Mouse (Mus musculus): ENCODE measurements at regions not wholly inside any gene's neighbourhood (a gene's known extent, or its start where the extent isn't known, plus 50 kb on each side); places are given as distances from the start of the nearest gene placed in this dataset.

DNA sequence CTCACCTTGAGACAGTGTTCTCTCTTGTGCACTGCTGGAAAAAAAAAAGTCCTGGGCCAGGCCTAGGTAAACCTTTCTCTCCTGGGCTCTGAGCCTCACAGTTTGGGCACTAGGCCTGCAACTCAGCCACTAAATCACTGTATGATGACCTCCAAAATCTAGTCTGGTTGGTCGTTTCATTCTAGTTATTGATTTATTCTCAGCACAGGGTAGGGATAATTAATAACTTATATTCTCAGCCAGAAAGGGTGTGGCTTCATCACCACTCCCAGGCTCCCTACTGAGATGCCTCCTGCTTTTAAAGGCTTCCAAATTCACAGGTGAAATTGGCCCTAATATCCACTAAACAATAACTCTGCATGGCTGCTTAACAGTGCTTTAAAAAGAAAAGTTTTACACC, 696.8 kb downstream of the Serpinb8 start:
- no peak overlapping the region for H3K9ac ChIP-seq (ENCODE audit: low read length)
- ATAC-seq (ENCODE audit: insufficient read depth, low FRiP score), result no peak
- no peak overlapping the region for H3K4me2 ChIP-seq (ENCODE audit: low read depth, low read length)
- no peaks in the 10 kb centered on the region for H3K4me1 ChIP-seq (ENCODE audit: control insufficient read depth, insufficient read depth, low read length)
- no peak overlapping the region for H3K4me3 ChIP-seq (replicated peaks; ENCODE audit: low read length)
- H3K36me3 ChIP-seq (ENCODE audit: control insufficient read depth, insufficient read depth, low read length), result no peaks in the 10 kb centered on the region
- no peak overlapping the region for H3K27ac ChIP-seq (ENCODE audit: low read length)
- 32% methylated on average over 1 of the region's 1 CpGs for WGBS
- no peaks in the 10 kb centered on the region for H3K27me3 ChIP-seq (ENCODE audit: control insufficient read depth, insufficient read depth, low read length)
- no peaks in the 10 kb centered on the region for H3K9me3 ChIP-seq (replicated peaks; ENCODE audit: control insufficient read depth, low read length)

Data from stomach, embryonic 16.5 days (tissue).